Mouse (Mus musculus): ENCODE measurements at regions not wholly inside any gene's neighbourhood (a gene's known extent, or its start where the extent isn't known, plus 50 kb on each side); places are given as distances from the start of the nearest gene placed in this dataset.

- no peak for DNase-seq (ENCODE audit: low spot score)
Measured at GRCm38 (mm10) chr6:143751076-143752070, 584.4 kb downstream of the Etnk1 start.

- no peak for DNase-seq (ENCODE audit: low spot score)
Measured at GRCm38 (mm10) chr6:143757462-143757861, 590.4 kb downstream of the Etnk1 start.

GRCm38 (mm10) chr6:143768115-143768514 lies 601.1 kb downstream of the Etnk1 start:
- DNase-seq (ENCODE audit: low spot score), result no peak

Data from ovary, postnatal 14 days (tissue).